Comparison of ENCODE assay signal across 16 mouse cellular contexts in the genomic region with DNA sequence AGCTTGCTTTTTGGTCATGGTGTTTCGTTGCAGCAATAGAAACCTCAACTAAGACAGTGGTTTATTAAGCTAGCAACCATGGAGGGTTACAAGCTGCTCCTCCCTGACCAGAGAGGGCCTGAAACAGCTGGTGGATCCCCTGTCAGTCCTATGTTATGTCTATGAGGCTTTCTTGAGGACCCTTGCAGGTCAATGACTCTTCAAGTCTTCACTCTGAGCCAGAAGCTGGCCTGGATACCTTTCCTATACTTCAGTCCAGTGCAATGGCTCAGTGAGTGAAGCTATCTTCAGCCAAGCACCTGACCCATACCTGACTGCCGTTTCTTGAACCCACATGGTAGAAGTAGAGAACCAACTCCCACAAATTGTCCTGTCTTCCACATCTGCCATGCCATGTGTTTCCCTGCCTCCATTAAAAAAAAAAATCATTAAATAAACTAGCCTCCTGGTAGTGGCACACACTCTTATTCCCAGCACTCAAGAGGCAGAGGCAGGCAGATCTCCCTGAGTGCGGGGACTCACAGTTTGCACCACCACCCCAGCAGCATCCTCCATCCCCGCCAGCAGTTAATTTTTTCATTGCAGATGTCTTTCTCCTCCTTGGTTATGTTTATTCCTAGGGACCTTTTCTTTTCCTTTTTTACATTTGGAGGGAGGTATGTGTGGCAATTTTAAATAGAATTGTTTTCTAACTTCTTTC.
"Had no signal": no experiment of that assay in that cellular context is flagged by ENCODE, and none has a peak within 500 bp of the region (broad histone marks: within the 10 kb centered on the region; RNA-seq: fewer than 3 reads in every experiment).

No protein-coding gene starts in this region.

- DNase-seq: retina, postnatal 1 day; right cerebral cortex, adult 18-20 months; right cerebral cortex, postnatal 14 days; right cerebral cortex, postnatal 25 days; right cerebral cortex, postnatal 4 days; spleen, adult 18-20 months; thymus, adult 18-20 months; thymus, adult 2 months; thymus, postnatal 14 days; thymus, postnatal 25 days; thymus, postnatal 36 days; thymus, postnatal 4 days had no signal

- H3K9me3 ChIP-seq: neural tube, embryonic 13.5 days; neural tube, embryonic 15.5 days; stomach, embryonic 15.5 days had no signal

- H3K36me3 ChIP-seq: neural tube, embryonic 13.5 days; neural tube, embryonic 15.5 days; stomach, embryonic 15.5 days had no signal

- H3K4me3 ChIP-seq: neural tube, embryonic 13.5 days; neural tube, embryonic 15.5 days; stomach, embryonic 15.5 days had no signal

- H3K27me3 ChIP-seq: neural tube, embryonic 13.5 days; neural tube, embryonic 15.5 days; stomach, embryonic 15.5 days had no signal

- H3K4me1 ChIP-seq: neural tube, embryonic 13.5 days; neural tube, embryonic 15.5 days; stomach, embryonic 15.5 days had no signal

- H3K27ac ChIP-seq: neural tube, embryonic 13.5 days; neural tube, embryonic 15.5 days; stomach, embryonic 15.5 days; stomach, postnatal 0 days had no signal
